Mouse (Mus musculus) erythroblast, embryonic 14.5 days (primary cell): ENCODE data around the gene Card11. TPM values are rescaled to one million over a fixed set of nuclear protein-coding genes. Genes with fewer than 3 reads are reported as not detected.

Source experiments
- H3K27me3 ChIP-seq: 2 replicates; pipeline ENCODE4 v1.6.1; 2012; ENCODE audit warnings: inconsistent platforms; ENCODE audit not compliant: control insufficient read depth
- H3K36me3 ChIP-seq: 2 replicates; pipeline ENCODE4 v1.6.1; 2012; ENCODE audit warnings: mild to moderate bottlenecking, inconsistent platforms; ENCODE audit not compliant: control insufficient read depth
- H3K4me1 ChIP-seq: 2 replicates; pipeline ENCODE4 v1.6.1; 2012; ENCODE audit warnings: inconsistent platforms; ENCODE audit not compliant: control insufficient read depth
- H3K4me3 ChIP-seq: replicated peaks from 2 replicates; pipeline ENCODE3; 2012; ENCODE audit warnings: moderate library complexity, mild to moderate bottlenecking, inconsistent platforms
- H3K9me3 ChIP-seq: 2 replicates; pipeline ENCODE4 v1.6.1; 2012; ENCODE audit warnings: low read length, inconsistent platforms, mixed read lengths; ENCODE audit not compliant: control insufficient read depth
- GATA1 ChIP-seq: IDR thresholded peaks from 2 replicates; pipeline ENCODE4 v1.6.1; 2012; ENCODE audit warnings: low read length, inconsistent platforms, mixed read lengths
- TAL1 ChIP-seq: IDR thresholded peaks from 3 replicates; pipeline ENCODE4 v1.6.1; 2012; ENCODE audit warnings: low read length, inconsistent platforms, mixed read lengths
- polyA plus RNA-seq: library from polyadenylated mRNA; stranded (reverse); fragments of >175 nt; gene quantifications from 2 replicates; pipeline ENCODE4 v1.2.3, GENCODE M21; 2012

The Card11 gene
- polyA plus RNA-seq, 1 experiment, result 0.08 TPM

DNA sequence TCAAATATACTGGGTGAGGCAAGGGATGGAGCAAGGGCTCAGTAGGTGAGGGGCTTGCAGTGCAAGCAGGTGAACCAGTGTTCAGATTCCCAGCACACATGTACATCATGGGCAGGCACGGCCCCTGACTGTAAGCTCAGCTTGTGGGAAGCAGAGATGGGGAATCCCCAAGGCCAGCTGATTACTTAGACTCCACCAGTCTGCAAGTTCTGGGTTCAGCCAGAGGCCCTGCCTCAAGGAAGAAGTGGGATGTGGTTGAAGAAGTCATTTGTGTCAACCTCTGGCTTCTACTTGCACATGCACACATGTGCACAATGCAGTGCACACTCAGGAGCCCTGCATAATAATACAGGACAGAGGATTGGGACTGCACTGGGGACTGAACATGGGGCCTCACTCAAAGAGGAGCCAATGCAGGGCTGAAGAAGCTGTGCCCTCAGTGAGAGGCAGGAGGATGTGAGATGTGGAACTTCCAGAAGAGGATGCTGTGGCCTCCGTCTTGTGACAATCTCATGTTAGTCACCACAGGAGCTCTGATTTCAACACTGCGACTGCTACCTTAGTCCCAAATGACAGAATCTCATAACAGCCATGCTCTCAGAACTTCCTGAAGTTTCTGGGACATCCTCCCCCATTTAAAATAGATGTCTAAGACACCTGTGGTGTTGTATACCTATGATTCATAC lies 3.8 kb upstream of the Card11 start:
- Histone ChIP-seq H3K4me3 (no peak overlapping the region), H3K4me1 (no peaks in the 10 kb centered on the region), H3K36me3 (no peaks in the 10 kb centered on the region), H3K27me3 (no peaks in the 10 kb centered on the region), H3K9me3 (no peaks in the 10 kb centered on the region)
- TF ChIP-seq TAL1 (no peak), GATA1 (no peak)

DNA sequence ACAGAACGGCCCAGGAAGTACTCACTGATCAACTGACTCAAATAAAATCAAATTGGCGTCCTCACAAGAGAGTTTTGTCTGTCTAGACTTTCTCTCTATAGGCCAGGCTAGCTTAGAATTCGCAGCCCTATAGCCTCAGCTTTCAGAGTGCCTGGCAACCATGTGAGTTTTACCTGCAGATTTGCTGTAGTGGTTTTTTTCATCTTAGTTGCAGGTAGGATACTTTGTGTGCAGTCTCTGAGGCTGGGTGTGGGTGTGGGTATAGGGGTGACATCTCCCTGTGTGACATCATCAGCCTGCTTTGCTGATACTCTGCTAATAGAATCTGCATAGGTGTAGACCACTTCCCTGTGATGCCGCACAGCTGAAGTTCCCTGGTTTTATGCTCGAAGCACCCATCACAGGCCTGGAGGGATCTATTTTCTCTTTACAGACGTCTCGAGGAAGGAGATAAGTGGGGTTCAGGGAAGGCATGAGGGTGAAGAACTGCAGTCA lies 1.2 kb downstream of the Card11 start:
- H3K36me3 ChIP-seq, result no peaks in the 10 kb centered on the region
- no peaks in the 10 kb centered on the region for H3K27me3 ChIP-seq
- H3K9me3 ChIP-seq, result no peaks in the 10 kb centered on the region; the same call in 1 of the 2 replicates
- no peak for TF ChIP-seq GATA1
- no peak for TF ChIP-seq TAL1
- H3K4me3 ChIP-seq, result no peak overlapping the region
- no peaks in the 10 kb centered on the region for H3K4me1 ChIP-seq

DNA sequence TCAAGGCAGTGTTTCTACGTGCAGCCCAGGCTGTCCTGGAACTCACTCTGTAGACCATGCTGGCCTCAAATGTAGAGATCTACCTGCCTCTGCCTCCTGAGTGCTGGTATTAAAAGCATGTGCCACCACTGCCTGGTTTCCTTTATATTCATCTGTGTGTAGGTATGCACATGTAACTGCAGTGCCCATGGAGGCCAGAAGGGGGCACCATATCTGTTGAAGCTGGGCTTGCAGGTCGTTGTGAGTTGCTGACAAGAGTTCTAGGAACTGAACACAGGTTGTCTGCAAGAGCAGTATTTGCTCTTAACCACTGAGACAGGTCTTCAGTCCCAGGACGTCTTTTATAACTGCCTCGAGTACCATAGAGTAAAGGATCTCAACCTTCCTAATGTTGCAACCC lies 2.6 kb downstream of the Card11 start:
- no peaks in the 10 kb centered on the region for H3K36me3 ChIP-seq
- TF ChIP-seq TAL1 (no peak), GATA1 (no peak)
- no peaks in the 10 kb centered on the region for H3K4me1 ChIP-seq
- H3K9me3 ChIP-seq, result no peaks in the 10 kb centered on the region; the same call in 1 of the 2 replicates
- no peak overlapping the region for H3K4me3 ChIP-seq
- H3K27me3 ChIP-seq, result no peaks in the 10 kb centered on the region

DNA sequence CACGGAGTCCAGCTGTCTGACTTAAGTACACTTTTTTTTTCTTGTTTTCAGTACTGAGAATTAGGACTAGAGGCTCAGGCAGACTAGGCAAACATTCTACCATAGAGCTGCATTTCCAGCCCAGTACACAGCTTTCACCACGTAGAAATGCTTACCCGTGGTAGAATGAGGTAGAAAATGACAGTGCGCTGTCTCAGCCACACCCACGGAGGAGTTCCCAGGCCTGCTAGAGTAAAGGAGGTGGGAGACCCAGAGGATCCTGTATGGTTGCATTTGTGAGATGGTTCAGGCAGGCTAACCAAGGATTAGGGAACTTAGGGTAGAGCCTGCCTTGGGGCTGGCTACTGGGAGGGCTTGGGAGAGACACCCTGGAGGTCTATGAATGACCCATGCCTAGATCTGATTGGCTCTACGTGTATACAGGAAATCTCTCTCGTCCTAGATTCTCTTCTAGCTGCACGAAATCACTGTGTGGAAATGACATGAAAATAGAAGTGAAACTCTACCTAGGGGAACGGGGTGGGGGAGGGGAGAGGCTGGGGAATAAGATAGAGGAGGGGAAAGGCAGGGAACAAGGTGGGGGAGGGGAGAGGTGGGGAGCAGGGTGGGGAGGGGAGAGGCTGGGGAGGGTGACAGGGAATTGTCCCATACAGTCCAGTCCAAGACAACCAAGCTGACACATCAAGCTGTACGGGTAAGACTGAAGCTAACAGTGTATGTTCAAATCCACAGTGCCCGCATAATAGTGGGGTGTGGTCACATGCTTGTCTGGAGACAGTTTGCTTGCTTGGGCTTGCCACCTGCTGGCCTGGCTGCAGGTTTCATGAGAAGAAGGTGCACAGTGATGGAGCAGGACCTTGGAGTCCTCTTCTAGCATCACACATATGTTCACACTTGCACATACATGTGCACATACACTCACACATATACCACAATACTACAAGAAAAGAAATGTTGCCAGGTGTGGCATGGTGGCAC lies 8.0 kb downstream of the Card11 start:
- Histone ChIP-seq H3K9me3 (no peaks in the 10 kb centered on the region; the same call in 1 of the 2 replicates), H3K36me3 (no peaks in the 10 kb centered on the region), H3K4me1 (no peaks in the 10 kb centered on the region), H3K4me3 (no peak overlapping the region), H3K27me3 (no peaks in the 10 kb centered on the region)
- no peak for TF ChIP-seq TAL1
- no peak for TF ChIP-seq GATA1

DNA sequence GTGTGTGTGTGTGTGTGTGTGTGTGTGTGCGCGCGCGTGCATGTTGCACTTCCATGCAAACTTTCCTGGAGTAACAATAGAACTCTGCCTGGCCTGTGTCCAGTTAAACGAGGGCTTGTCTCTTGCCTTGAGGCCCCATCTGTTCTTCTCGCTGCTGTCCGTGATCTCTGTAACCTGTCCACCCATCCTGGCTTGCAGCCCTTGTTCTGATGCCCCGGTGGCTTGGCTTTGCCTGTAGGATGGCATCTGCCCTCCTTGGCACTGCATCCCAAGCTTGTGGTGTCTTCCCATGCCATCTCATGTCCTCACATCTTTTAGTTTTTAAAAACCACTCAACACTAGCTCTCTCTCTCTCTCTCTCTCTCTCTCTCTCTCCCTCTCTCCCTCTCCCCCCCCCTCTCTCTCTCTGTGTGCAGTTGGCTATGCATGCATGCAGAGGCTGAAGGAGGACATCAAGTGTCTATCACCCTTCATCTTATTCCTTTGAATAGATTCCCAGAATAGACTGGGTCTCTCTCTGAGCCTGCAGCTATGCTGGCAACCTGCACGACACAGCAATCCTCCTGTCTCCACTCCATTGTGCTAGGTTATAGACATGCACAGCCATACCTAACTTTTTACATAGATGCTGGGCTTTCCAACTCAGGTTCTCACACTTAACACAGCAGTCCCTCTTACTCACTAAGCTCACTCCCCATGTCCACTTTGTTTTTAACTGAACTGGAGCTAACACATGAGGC lies 14.9 kb downstream of the Card11 start:
- Histone ChIP-seq H3K9me3 (0 out of 2 replicates have a peak, but pooled peaks cover 5% of the 10 kb centered on the region), H3K4me3 (no peak overlapping the region), H3K4me1 (no peaks in the 10 kb centered on the region), H3K27me3 (no peaks in the 10 kb centered on the region), H3K36me3 (no peaks in the 10 kb centered on the region)
- no peak for TF ChIP-seq GATA1
- TF ChIP-seq TAL1, result no peak

DNA sequence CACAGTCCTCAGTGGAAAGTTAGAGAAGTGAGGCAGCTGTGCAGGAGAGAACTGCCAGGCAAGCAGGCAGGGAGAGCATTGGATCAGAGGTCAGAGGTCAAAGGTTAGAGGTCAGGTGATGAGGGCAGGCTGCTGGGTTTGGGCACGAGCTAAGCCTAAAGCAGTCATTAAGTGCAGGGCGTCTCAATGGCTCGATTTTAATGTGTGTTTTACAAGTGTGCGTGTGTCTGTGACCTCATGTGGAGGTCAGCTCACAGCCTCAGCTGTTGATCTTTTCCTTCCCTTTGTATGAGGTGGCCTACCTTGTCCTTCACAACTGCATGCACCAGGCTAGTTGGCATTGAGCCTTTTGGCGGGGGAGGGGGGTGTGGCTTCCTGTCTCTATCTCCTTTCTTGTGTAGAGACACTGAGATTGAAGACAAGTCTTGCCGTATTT lies 19.0 kb downstream of the Card11 start:
- TF ChIP-seq GATA1 (no peak), TAL1 (no peak)
- no peak overlapping the region for H3K4me3 ChIP-seq
- no peaks in the 10 kb centered on the region for H3K27me3 ChIP-seq

DNA sequence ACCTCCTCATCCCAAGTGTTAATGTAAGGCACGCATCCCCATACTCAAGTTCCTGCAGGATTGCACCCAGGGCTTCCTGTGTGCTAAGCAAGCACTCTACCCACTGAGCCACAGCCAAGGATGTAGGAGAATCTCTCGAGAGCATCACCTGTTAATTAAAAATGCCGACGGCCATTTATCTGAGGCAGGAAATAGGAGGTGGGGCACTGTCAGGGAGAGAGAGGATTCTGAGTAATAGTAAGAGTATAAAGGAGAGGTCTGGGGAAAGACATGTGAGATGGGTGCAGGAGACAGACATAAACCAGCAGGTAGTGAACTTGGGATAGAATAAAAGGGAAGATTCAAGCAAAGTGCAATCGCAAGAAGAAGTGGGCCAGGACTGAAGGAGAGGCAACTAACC lies 19.6 kb downstream of the Card11 start:
- TF ChIP-seq TAL1 (no peak), GATA1 (no peak)
- Histone ChIP-seq H3K4me3 (no peak overlapping the region), H3K27me3 (no peaks in the 10 kb centered on the region), H3K9me3 (peaks cover 11% of the 10 kb centered on the region), H3K4me1 (no peaks in the 10 kb centered on the region), H3K36me3 (no peaks in the 10 kb centered on the region)

More for the DNA sequence above, 19.0 kb downstream of the Card11 start:
- Histone ChIP-seq H3K4me1 (no peaks in the 10 kb centered on the region), H3K36me3 (no peaks in the 10 kb centered on the region), H3K9me3 (peaks cover 11% of the 10 kb centered on the region)

DNA sequence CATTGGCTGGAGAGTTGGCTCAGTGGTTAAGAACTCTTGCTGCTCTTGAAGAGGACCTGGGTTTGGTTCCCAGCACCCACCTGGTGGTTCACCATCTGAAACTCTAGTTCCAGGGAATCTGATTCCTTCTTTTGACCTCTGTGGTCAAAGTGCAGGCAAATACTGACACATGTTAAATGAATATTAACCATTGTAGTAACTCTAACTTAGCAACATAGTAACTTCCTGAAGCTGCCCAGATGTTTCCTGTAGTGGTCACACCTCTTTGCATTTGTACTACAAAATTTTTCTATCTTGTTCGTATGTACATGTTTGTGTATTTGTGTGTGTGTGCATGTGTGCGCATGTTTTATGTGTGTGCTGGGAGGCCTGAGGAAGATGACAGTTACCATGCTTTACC lies 20.3 kb downstream of the Card11 start:
- no peaks in the 10 kb centered on the region for H3K27me3 ChIP-seq
- TF ChIP-seq GATA1 (no peak), TAL1 (no peak)
- peaks cover 13% of the 10 kb centered on the region for H3K9me3 ChIP-seq
- no peak overlapping the region for H3K4me3 ChIP-seq
- H3K36me3 ChIP-seq, result no peaks in the 10 kb centered on the region
- no peaks in the 10 kb centered on the region for H3K4me1 ChIP-seq
